Mouse (Mus musculus) heart, embryonic 16.5 days (tissue): ENCODE measurements around the gene Shank2. TPM values are rescaled to one million over a fixed set of nuclear protein-coding genes. Genes with fewer than 3 reads are reported as not detected.

Experiments
- ATAC-seq: fragments of 200-750 bp; cut with Nextera tagmentation; replicated peaks from 2 replicates; pipeline ENCODE4 v1.8.0; 2017; ENCODE audit warnings: moderate number of reproducible peaks; ENCODE audit not compliant: insufficient read depth, low FRiP score; ENCODE audit errors: extremely low read depth
- H3K27ac ChIP-seq: fragments of 300-500 bp; sonication (generic); 2 replicates; pipeline ENCODE4 v1.5.1; 2014; ENCODE audit warnings: mild to moderate bottlenecking, low read length, control low read depth, moderate library complexity
- H3K27me3 ChIP-seq: fragments of 300-500 bp; sonication (generic); 2 replicates; pipeline ENCODE4 v1.6.1; 2014; ENCODE audit warnings: low read length, mixed read lengths; ENCODE audit not compliant: control insufficient read depth, insufficient read depth
- H3K36me3 ChIP-seq: fragments of 300-500 bp; sonication (generic); 2 replicates; pipeline ENCODE4 v1.6.1; 2014; ENCODE audit not compliant: control insufficient read depth, insufficient read depth
- H3K4me1 ChIP-seq: fragments of 300-500 bp; sonication (generic); 2 replicates; pipeline ENCODE4 v1.6.1; 2014; ENCODE audit warnings: low read length, mixed read lengths; ENCODE audit not compliant: control insufficient read depth, insufficient read depth
- H3K4me2 ChIP-seq: fragments of 300-500 bp; sonication (generic); 2 replicates; pipeline ENCODE4 v1.6.1; 2014; ENCODE audit warnings: low read depth, mild to moderate bottlenecking, control low read depth, low read length
- H3K4me3 ChIP-seq: fragments of 300-500 bp; sonication (generic); 2 replicates; pipeline ENCODE4 v1.5.1; 2014; ENCODE audit warnings: mild to moderate bottlenecking, control low read depth, low read length
- H3K9ac ChIP-seq: fragments of 300-500 bp; sonication (generic); 2 replicates; pipeline ENCODE4 v1.6.1; 2014; ENCODE audit warnings: low read length, control low read depth
- H3K9me3 ChIP-seq: fragments of 300-500 bp; sonication (generic); replicated peaks from 2 replicates; pipeline ENCODE4 v1.6.1; 2016; ENCODE audit warnings: low read length; ENCODE audit not compliant: control insufficient read depth
- WGBS: fragments of 180-500 bp; shearing (Covaris S2); extraction: QIAGEN DNeasy Blood & Tissue Kit; methylation state at CpG from one replicate; pipeline ENCODE4 v1.1.7; 2014; 5-methylcytosine and 5-hydroxymethylcytosine counted together
- polyA plus RNA-seq: library from polyadenylated mRNA; unstranded; fragments of >200 nt; fragmentation: Nextera tagmentation; extraction: Ambion mirVana; gene quantifications from 2 replicates; pipeline ENCODE4 v1.2.1, GENCODE M21; 2015

Shank2 gene
- polyA plus RNA-seq, 1 experiment from 2014 or later: 0.79 TPM

GRCm38 (mm10) chr7:144205837-144206236 is 204.1 kb downstream of the Shank2 start:
- no peak for ATAC-seq
- Histone ChIP-seq H3K4me2 (no peak overlapping the region), H3K36me3 (no peaks in the 10 kb centered on the region), H3K27ac (no peak overlapping the region), H3K27me3 (no peaks in the 10 kb centered on the region; the same call in 1 of the 2 replicates), H3K4me3 (no peak overlapping the region), H3K9ac (no peak overlapping the region), H3K9me3 (no peaks in the 10 kb centered on the region), H3K4me1 (peaks cover 11% of the 10 kb centered on the region)
- WGBS: 77% methylated on average over 3 of the region's 3 CpGs

GRCm38 (mm10) chr7:144206254-144206653 is 204.5 kb downstream of the Shank2 start:
- Histone ChIP-seq H3K27me3 (no peaks in the 10 kb centered on the region; the same call in 1 of the 2 replicates), H3K9ac (no peak overlapping the region), H3K4me3 (no peak overlapping the region), H3K9me3 (no peaks in the 10 kb centered on the region), H3K36me3 (no peaks in the 10 kb centered on the region), H3K4me1 (peaks cover 11% of the 10 kb centered on the region), H3K27ac (no peak overlapping the region), H3K4me2 (no peak overlapping the region)
- no peak for ATAC-seq
- WGBS: 64% methylated on average over 5 of the region's 5 CpGs

GRCm38 (mm10) chr7:144207100-144207499 is 205.4 kb downstream of the Shank2 start:
- no peak for ATAC-seq
- H3K4me2 ChIP-seq: no peak overlapping the region
- WGBS: 81% methylated on average over 6 of the region's 6 CpGs
- no peaks in the 10 kb centered on the region for H3K9me3 ChIP-seq
- no peak overlapping the region for H3K4me3 ChIP-seq
- H3K36me3 ChIP-seq: no peaks in the 10 kb centered on the region
- no peak overlapping the region for H3K9ac ChIP-seq
- H3K27ac ChIP-seq: no peak overlapping the region
- H3K4me1 ChIP-seq: peaks cover 5% of the 10 kb centered on the region
- no peaks in the 10 kb centered on the region; the same call in 1 of the 2 replicates for H3K27me3 ChIP-seq

GRCm38 (mm10) chr7:144207849-144208248 is 206.1 kb downstream of the Shank2 start:
- no peak overlapping the region for H3K9ac ChIP-seq
- H3K27me3 ChIP-seq: no peaks in the 10 kb centered on the region; the same call in 1 of the 2 replicates
- H3K4me2 ChIP-seq: peak overlapping the region; percentile 28; the same call in 1 of the 2 replicates
- peaks cover 4% of the 10 kb centered on the region for H3K4me1 ChIP-seq
- WGBS: 17% methylated on average over 7 of the region's 7 CpGs
- H3K9me3 ChIP-seq: no peaks in the 10 kb centered on the region
- no peak overlapping the region for H3K27ac ChIP-seq
- no peak overlapping the region for H3K4me3 ChIP-seq
- peak; percentile 60; the same call in 1 of the 2 replicates for ATAC-seq
- no peaks in the 10 kb centered on the region for H3K36me3 ChIP-seq

GRCm38 (mm10) chr7:144208628-144209027 is 206.9 kb downstream of the Shank2 start:
- WGBS: 71% methylated on average over 1 of the region's 1 CpGs

GRCm38 (mm10) chr7:144210526-144210925 is 208.8 kb downstream of the Shank2 start:
- Histone ChIP-seq H3K36me3 (no peaks in the 10 kb centered on the region), H3K4me1 (peaks cover 4% of the 10 kb centered on the region), H3K27ac (no peak overlapping the region), H3K27me3 (no peaks in the 10 kb centered on the region; the same call in 1 of the 2 replicates), H3K9me3 (peaks cover 4% of the 10 kb centered on the region; the same call in 1 of the 2 replicates), H3K4me2 (no peak overlapping the region), H3K9ac (no peak overlapping the region), H3K4me3 (no peak overlapping the region)
- no peak for ATAC-seq
- WGBS: 84% methylated on average over 9 of the region's 9 CpGs

More at GRCm38 (mm10) chr7:144208628-144209027, 206.9 kb downstream of the Shank2 start:
- Histone ChIP-seq H3K9ac (no peak overlapping the region), H3K27me3 (no peaks in the 10 kb centered on the region; the same call in 1 of the 2 replicates), H3K4me1 (peaks cover 4% of the 10 kb centered on the region), H3K4me3 (no peak overlapping the region), H3K9me3 (no peaks in the 10 kb centered on the region), H3K27ac (no peak overlapping the region), H3K4me2 (no peak overlapping the region), H3K36me3 (no peaks in the 10 kb centered on the region)
- ATAC-seq: no peak

GRCm38 (mm10) chr7:144212694-144213093 is 211.0 kb downstream of the Shank2 start:
- Histone ChIP-seq H3K27me3 (no peaks in the 10 kb centered on the region; the same call in 1 of the 2 replicates), H3K4me1 (peaks cover under 1% of the 10 kb centered on the region), H3K27ac (no peak overlapping the region), H3K9ac (no peak overlapping the region), H3K9me3 (peaks cover 4% of the 10 kb centered on the region; the same call in 1 of the 2 replicates), H3K36me3 (no peaks in the 10 kb centered on the region), H3K4me2 (no peak overlapping the region), H3K4me3 (no peak overlapping the region)
- no peak for ATAC-seq

GRCm38 (mm10) chr7:144217192-144217591 is 215.5 kb downstream of the Shank2 start:
- Histone ChIP-seq H3K4me3 (no peak overlapping the region), H3K4me1 (no peaks in the 10 kb centered on the region), H3K27me3 (no peaks in the 10 kb centered on the region), H3K4me2 (no peak overlapping the region), H3K27ac (no peak overlapping the region), H3K36me3 (no peaks in the 10 kb centered on the region), H3K9me3 (peaks cover 4% of the 10 kb centered on the region; the same call in 1 of the 2 replicates), H3K9ac (no peak overlapping the region)
- 5% methylated on average over 3 of the region's 3 CpGs for WGBS
- ATAC-seq: no peak

GRCm38 (mm10) chr7:144228683-144229082 is 227.0 kb downstream of the Shank2 start:
- Histone ChIP-seq H3K9ac (no peak overlapping the region), H3K4me1 (peaks cover 2% of the 10 kb centered on the region; the same call in 1 of the 2 replicates), H3K4me3 (no peak overlapping the region), H3K27ac (no peak overlapping the region), H3K9me3 (no peaks in the 10 kb centered on the region), H3K4me2 (no peak overlapping the region), H3K36me3 (no peaks in the 10 kb centered on the region), H3K27me3 (peaks cover 3% of the 10 kb centered on the region; the same call in 1 of the 2 replicates)
- 75% methylated on average over 5 of the region's 5 CpGs for WGBS
- no peak for ATAC-seq
